Mouse (Mus musculus) kidney, postnatal 10 days (tissue): ENCODE measurements around the gene Spred1.
"Not testable (repeated sequence)": the region's sequence is repeated elsewhere in the genome, so short reads cannot be mapped to it uniquely, and the experiment has no call there.

Experiments used
- DNase-seq: peaks from one replicate; pipeline ENCODE4 v3.0.0; 2021; ENCODE audit warnings: mixed read lengths

The Spred1 gene

GRCm38 (mm10) chr2:117120246-117121211 is 645 bp upstream of the Spred1 start:
- peak; percentile 94 for DNase-seq

GRCm38 (mm10) chr2:117121984-117122605 is 921 bp downstream of the Spred1 start:
- no peak for DNase-seq

- DNase-seq, result peak; percentile 61
Observed at GRCm38 (mm10) chr2:117122701-117123337, 1.6 kb downstream of the Spred1 start.

GRCm38 (mm10) chr2:117123701-117124100 is 2.5 kb downstream of the Spred1 start:
- DNase-seq, result no peak

GRCm38 (mm10) chr2:117124839-117125238 is 3.7 kb downstream of the Spred1 start:
- no peak for DNase-seq

- DNase-seq, result no peak
Observed at GRCm38 (mm10) chr2:117129156-117129555, 8.0 kb downstream of the Spred1 start.

- DNase-seq, result not testable (repeated sequence)
Observed at GRCm38 (mm10) chr2:117131041-117131440, 9.9 kb downstream of the Spred1 start.

GRCm38 (mm10) chr2:117131910-117132309 is 10.7 kb downstream of the Spred1 start:
- DNase-seq, result no peak

GRCm38 (mm10) chr2:117133541-117133940 is 12.4 kb downstream of the Spred1 start:
- no peak for DNase-seq

- no peak for DNase-seq
Observed at GRCm38 (mm10) chr2:117137751-117138150, 16.6 kb downstream of the Spred1 start.

GRCm38 (mm10) chr2:117138932-117139331 is 17.8 kb downstream of the Spred1 start:
- DNase-seq, result no peak

- DNase-seq, result no peak
Observed at GRCm38 (mm10) chr2:117139977-117140376, 18.8 kb downstream of the Spred1 start.

- DNase-seq, result no peak
Observed at GRCm38 (mm10) chr2:117143106-117143505, 21.9 kb downstream of the Spred1 start.

- DNase-seq, result no peak
Observed at GRCm38 (mm10) chr2:117146026-117146425, 24.9 kb downstream of the Spred1 start.

GRCm38 (mm10) chr2:117146617-117147016 is 25.4 kb downstream of the Spred1 start:
- no peak for DNase-seq

GRCm38 (mm10) chr2:117152161-117152560 is 31.0 kb downstream of the Spred1 start:
- DNase-seq, result no peak

- DNase-seq, result no peak
Observed at GRCm38 (mm10) chr2:117168379-117168778, 47.2 kb downstream of the Spred1 start.

- DNase-seq, result peak; percentile 28
Observed at GRCm38 (mm10) chr2:117169037-117169436, 47.9 kb downstream of the Spred1 start.

GRCm38 (mm10) chr2:117172981-117173380 is 51.8 kb downstream of the Spred1 start:
- DNase-seq, result no peak

- DNase-seq, result no peak
Observed at GRCm38 (mm10) chr2:117176066-117176465, 54.9 kb downstream of the Spred1 start.

- DNase-seq, result no peak
Observed at GRCm38 (mm10) chr2:117176937-117177336, 55.8 kb downstream of the Spred1 start.

GRCm38 (mm10) chr2:117180250-117180885 is 59.2 kb downstream of the Spred1 start:
- DNase-seq, result peak; percentile 90

GRCm38 (mm10) chr2:117185587-117185986 is 64.4 kb downstream of the Spred1 start:
- DNase-seq, result no peak
